Mouse (Mus musculus): Measurements from ENCODE around the gene Mn1.

The Mn1 gene

DNA sequence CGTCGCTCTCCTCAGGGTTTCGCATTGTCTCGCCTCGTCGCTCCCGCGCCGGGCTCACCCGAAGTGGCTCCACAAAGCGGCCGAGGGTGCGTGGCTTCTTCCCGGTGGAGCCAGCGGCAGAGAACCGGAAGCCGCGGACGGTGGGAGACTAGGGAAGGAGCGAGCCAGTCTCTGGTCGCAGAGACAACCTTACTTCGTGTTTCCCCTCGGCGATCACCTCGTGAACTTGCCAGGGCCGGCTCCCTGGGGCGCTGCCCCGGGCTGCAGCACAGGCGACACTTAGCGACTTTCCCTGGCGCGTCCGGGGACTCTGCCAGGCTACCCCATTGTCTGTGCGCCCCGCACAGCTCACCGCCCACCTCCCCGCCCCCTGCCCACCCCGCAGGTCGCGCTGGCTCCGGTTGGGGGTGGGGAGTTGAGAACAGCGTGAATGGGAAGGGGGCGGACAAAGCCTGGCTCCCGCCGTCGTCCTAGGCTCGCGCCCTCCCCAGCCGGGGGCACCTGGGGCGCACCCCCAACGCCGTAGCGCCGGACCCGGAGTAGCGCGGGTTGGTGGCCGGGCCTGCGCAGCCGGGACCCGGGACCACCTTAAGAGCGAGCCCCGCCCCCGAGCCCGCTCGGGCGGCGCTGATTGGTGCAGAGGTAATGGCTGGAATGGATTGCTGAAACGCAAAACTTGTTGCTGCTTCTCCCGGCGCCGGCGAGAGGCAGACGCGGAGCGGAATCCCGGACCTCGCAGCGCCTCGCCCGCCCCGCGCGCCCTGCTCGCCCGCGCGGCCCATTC is at the start of gene Mn1:
Gene Mn1, plus strand, starts transcription at position 772 of the 784 bp plus-strand sequence.
- DNase-seq = peak; percentile 23 to 33

DNA sequence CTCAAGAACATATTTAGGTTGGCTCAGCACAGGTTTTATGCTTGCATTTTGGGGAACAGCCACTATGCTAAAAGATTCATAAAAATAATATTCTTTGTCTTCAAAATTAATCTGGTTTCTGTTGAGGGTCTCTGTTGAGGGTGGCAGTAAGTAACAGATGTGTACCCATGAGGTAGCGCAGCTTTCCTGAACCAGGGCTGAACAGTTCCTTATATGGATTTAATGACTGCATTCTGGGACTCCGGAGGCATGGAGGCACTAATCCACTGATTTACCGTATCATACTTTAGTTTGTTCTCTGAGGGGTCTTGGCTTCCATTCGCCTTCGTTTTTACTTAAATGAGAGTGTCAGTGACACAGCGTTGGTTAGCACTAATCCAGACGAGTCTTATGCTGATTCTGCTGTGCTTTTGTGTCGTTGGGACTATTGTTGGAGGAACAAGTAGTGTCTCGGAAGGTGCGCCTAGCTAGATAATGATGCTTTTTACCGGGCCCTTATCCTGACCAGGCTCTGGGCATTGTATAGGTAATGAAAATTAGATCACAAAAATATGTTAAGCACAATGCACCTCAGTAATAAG is 49.1 kb upstream of the Mn1 start:
- DNase-seq = no peak

DNA sequence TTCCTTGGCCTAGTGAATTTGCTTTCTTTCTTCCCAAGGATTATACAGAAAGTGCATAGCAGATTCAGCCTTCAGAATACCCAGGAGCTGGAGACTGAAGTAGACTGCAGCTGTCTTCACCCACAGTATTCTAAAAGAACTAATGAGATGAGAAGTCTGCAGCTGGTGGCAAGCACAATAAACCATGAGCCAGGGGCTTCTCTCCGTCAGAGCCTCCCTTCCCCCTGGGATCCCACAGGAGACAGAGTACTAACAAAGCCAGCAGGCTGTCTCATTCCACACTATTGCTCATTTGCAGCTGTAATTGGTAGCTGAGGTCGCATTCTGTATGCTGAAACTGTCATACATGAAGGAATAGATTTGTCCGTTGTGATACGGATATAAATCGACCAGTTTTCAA is 48.6 kb upstream of the Mn1 start:
- DNase-seq = no peak

DNA sequence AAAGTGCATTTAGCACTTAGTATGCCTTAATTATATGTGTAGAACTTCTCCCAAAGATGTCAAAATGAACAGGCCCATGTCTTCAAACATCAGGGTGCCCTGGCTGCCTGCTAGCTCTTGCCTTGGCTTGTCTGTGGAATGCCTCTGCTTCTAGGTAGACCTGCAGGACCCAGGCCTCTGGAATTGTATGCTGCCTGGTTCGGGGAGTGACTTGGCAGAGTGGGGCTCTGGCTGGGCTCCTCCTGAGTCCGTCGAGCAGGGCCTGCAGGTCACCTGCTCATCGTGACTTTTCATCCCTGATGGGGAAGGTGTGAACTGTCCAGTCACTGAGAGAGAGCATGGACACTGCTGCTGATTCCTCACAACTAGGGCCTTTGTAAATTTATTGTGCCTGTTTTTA is 41.5 kb upstream of the Mn1 start:
- DNase-seq = no peak

DNA sequence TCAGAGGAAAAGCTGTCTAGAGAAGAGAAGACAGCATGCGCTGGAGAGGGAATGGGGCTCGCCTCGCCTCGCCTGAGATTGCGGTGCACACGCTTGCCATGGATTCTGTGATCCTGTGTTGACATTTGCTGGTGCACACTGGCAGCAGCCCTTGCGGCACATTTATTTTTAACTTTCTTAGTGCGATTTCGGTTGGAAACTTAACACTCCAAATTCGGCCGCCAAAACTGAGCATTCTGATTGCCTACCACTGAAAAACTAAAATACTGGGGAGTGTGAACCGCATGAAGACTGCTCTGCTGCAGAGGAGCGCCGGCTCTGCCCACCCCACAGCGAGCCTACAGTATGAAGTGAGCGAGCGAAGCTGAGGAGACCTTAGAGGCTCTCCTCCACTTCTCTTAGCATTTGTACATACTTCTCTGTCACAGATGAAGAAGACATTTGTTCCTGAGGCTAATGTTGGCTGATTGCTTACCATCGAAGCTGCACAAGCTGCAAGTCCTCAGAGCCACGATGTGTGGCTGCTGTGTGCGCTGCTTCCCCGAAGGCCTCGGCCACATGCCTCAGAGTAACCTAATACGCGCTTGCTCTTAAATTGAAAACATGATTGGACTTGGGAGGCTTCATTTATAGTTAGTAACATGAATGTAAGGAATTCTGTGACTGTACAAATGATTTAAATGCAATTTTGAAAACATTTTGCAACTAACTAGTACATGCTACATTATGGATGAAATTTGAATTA is 40.7 kb upstream of the Mn1 start:
- no peak for DNase-seq

DNA sequence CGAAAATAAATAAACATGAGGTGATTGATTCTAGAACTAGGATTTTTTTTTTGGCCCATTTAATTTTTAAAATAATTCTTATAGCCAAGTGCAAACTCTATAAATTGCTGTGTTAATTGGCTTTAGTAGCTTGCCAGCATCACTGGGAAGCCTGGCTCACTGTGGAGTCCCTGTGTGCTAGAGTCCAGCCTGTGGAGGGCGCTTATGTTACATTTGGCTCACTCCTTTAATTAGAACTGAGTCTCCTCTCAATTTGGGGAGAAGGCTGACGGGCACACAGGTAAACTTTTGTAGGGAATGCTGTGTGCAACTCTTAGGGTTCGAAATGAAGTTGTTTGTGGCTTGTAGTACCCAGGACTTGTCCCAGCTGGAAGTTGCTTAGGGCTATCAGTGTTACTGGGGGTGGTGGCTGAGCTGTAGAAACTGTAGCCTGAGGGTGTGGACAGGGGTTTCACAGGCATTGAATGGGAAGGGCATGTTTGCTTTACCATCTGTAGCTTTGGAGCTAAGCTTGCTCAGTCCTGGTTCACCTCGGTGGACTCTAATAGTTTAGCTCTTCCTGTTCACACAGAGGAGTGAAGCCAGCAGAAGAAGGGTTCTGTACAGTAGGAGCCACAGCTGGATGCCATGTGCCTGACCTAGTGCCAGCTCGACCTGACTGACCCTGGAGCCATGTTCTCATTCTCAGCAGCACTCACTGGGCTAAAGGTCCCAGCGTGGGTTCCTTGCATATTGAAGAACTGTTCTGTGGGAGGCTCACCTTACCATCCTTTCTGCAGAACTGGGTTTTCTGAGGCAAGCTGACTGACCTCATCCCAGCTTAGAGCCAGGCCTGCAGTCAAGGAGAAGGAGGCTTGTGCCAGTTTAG is 38.8 kb upstream of the Mn1 start:
- no peak for DNase-seq

DNA sequence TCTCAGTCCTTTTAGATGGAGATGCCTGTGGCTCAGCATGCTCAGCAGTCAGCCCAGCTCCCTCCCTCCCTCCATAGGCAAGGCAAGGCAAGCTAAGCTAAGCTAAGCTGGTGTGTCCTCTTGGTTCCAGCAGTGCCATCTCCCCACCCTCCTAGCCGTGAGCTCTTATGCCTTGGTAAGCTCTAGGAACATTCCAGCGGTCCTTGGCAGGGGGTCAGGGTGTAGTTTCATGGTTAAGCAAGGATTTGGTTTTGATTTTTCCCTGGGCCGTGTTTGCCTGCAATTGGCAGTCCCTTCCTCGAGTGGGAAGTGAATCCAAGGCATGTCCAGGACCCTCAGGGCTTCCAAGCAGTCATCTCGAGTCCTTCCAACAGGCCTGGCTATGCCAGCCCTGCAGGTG is 33.8 kb upstream of the Mn1 start:
- no peak for DNase-seq

DNA sequence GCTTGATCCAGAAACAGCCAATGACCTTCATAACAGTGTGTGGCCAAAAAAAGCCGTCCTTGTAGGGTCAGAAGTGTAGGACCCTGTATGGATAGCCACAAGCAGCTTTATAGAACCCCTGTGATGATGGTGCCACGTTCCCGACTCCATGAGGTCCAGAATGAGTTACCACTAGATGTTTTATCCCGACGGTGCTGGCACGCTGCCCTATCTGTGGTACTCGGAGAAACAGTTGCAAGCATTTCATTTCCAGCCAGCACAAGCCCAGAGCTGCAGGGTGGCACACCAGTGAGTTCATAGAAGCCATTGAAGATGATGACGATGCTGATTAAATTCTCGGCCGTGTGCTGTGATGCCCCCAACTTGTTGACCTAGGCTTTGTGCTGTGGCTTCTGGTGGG is 26.3 kb upstream of the Mn1 start:
- DNase-seq = no peak

DNA sequence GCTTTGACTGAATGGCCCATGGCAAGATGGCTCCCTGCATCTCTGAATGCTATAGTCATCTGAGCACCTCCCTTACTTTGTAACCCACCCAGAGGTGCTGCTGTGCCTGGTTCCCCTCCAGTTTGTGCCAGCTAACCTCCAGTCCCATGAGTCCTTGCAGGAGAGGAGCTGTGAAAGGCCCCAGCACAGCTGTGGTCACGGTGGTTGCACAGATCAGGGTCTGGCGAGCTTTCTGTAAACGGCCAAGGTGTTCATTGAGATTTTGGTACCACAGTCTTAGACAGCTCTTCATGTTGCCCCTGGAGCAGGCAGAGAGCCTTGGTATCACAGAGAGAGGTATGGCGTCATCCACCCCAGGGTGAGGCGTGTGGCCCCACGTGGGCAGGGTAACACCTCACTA is 25.7 kb upstream of the Mn1 start:
- no peak for DNase-seq

DNA sequence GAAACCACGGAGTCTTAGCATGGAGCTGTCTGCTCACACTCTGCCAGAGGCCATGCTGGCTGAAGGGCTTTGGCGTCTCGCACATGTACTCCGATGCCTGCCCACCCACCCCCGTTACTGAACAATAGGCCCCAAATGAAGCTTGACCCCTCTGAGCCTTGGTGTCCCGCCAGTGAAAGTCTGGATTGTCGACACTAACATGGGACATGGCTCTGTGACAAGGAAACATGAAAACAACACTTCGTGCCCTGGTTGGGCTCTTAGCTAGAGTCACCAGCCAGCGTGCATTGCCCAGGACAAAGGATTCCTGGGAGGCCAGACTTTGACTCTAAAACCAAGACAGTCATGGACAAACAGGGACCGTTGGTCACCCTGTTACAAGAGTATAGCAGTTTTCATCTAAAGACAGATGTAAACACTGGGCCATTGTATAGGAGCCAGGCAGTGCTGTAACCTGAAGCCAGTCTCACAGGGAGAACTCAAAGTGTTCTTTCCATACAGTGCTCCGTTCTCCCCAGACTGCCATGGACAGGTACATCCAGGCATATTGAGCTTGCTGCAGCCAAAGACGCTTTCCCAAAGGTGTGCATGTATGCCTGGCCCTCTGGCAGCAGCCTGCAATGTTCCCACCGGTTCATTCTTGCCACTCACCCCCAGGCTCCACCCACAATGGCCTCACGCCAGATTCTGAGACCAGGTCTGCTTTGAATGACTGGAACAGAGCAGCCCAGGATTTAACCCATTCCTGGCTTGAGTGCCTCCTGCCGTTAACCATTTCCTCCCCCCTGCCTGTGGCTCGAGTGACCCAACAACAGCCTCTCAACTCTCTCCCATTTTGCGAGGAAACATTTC is 23.6 kb upstream of the Mn1 start:
- peak; percentile 61 to 71 for DNase-seq

DNA sequence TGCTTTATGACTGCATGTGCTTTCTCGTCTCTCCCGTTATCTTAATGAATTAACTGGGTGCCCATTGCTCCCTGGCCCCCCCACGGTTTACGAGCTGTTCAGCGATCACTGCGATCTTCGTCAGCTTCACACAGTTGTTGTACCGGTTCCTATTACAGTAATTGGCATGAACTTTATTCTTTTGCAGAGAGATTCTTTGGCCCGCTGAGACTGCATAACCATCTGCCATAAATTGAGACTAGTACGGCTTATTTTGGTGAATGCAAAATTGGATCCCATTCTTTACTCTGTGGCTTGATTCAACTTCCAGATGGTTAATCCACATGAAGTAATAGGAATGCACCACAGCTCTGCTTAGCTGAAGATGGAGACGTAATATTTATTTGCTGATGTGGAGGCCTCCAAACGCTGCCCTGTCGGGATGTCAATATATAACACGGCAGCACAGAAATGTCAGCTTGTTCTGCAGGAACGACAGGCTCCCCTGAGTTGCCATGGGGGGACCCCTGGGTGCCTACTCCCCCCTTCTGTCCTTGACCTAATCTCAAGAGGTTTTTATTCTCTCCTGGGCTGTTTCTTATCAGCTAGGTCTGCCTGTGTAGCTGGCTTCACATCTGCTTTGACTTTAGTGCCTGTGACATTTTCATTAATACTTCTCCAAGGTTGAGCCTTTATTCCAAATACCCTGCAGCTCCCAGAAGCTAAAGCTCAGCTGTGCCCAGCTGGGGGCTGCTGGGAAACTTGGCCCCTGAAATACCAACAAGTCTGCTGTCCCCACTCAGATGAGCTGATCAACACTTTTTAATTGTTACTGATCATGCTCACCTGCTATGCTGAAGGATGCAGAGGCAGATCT is 22.7 kb upstream of the Mn1 start:
- peak; percentile 24 to 26 for DNase-seq

DNA sequence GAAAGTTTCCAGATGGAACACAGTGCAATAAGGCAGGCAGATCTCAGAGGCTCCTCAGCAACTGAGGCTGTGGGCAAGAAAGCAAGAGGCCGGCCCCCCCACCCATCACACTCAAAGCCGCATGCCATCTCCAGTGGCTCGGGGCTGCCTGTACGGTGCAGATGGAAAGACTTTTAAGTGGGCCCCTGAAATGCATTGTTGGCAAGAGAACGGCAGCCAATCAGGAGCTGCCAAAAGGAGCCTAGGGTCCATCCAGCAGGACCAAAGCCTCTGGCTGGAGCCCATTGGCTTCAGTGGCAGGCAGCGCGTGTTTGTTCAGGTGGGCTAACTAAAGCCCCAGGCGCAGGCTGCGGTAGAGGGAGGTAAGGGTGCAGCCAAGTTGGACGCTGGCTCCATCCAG is 21.4 kb upstream of the Mn1 start:
- no peak for DNase-seq

DNA sequence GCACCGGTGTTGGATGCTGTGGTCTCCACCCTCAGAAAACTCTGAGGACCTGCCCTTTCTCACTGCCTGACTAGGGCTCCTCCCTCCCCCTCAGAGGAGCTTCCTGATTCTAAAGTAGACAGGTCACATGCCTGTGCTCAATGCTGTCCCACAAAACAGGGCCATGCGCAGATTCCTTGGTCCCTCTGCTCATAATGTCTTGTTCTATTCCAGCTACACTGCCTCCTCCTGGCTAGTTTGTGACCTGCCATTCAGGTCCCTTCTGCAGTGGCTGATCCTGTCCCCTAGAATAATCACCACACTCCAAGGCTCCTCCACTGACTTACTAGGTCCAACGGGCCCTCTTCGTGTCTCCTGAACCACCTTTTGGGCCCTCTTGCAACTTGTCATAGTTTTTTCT is 21.0 kb upstream of the Mn1 start:
- DNase-seq = no peak

DNA sequence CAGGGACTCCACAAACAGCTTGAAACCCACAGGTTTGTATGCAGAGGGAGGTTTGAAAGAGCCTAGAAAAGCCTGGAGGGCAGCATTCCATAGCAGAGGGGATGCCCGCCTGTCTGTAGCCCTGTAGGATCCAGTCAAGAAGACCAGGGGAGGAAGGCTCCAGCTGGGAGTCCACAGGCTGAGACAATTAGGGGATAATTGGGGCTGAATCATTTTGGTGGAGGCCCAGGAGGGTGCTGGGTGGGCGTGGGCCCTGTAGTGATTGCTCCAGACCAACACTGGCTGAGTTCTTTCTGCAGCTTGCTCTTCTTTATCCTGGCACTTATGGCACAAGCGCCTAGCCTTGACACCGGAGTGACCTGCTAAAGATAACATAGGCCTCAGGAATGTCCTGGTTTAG is 18.7 kb upstream of the Mn1 start:
- DNase-seq = no peak

DNA sequence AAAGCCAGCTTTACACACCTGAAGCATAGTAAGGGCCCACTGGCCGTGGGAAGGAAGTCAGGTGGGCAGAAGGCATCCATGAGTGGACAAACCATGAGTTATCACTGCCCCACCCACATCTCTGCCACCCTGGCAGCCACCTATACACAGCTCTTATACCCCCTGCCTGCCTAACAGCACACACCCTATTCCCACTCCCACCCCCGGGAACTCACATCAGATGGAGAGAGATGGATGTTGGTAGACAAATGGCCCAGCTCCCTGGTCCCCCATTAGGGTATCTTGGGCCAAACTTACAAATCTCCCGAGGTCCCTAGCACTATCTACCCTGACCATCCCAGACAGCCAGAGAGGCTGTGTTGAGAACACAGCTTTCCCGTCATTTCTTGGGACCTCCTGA is 17.9 kb upstream of the Mn1 start:
- no peak for DNase-seq

DNA sequence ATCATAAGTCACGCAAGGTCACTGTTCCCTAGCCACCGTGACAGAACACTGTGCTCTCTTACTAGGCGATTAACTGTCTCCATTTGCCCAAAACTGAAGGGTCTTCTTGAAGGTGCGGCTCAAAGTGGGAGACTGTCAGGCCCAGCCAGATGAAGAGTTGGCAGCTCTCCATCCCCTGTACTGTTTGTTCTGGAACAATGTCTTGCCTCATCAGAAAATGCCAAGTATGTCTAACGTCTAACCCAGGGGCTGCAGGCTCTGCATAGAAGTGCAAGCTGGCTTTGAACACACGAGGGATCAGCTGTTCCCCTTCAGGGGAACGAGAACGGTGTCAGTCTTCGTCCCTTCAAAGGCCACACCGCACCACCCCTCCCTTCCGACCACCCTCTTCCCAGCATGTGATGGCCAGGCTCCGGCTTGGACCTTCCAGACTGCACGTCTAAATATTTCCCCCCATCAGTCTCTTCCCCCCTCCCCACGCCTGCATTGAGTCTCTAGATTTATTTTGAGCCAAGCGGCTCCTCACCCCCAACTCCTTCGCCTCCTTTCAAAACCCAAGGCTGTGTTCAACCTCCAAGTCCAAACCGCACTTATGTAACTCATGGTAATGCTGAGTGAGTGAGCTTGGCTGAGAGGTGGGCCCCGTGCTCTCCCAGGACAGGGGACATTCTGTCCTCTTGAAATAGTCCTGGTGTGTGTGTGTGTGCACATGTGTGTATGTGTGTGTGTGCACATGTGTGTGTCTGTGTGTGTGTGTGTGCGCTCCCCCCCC is 15.1 kb upstream of the Mn1 start:
- no peak for DNase-seq

DNA sequence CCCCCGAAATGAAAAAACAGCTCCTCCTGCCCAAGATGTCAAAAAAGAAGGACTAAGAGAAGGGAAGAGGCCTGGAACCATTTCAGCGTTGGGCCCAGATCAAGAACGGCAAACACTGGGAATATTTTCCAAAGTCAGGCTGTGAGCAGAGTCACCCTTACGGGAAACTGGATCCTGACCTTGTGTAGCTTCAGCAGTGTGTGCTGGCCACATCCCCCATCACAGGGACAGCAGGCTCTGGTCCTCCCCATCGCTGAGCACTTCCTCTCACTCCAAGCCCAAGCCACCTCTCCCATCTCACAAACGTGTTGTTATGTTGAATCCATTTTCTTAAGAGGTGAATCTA is 14.5 kb upstream of the Mn1 start:
- no peak for DNase-seq

DNA sequence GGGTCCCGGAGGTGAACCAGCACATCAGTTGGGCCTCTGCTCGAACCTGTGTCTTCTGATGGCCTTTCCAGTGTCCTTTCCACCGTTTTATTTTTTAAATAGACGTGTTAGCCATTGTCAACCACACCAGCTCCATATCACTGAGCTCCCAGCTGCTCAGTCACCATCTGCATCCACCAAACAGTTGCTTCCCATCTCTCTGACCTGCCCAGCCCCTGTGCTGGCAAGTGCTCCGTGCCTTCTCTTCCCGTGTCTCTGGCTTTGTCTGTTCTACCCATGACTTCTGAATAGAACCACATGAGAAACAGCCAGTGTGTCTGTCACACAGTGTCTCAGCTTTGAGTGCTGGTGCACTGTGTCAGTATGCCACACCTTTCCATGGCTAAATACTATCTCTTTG is 12.4 kb upstream of the Mn1 start:
- DNase-seq = no peak

DNA sequence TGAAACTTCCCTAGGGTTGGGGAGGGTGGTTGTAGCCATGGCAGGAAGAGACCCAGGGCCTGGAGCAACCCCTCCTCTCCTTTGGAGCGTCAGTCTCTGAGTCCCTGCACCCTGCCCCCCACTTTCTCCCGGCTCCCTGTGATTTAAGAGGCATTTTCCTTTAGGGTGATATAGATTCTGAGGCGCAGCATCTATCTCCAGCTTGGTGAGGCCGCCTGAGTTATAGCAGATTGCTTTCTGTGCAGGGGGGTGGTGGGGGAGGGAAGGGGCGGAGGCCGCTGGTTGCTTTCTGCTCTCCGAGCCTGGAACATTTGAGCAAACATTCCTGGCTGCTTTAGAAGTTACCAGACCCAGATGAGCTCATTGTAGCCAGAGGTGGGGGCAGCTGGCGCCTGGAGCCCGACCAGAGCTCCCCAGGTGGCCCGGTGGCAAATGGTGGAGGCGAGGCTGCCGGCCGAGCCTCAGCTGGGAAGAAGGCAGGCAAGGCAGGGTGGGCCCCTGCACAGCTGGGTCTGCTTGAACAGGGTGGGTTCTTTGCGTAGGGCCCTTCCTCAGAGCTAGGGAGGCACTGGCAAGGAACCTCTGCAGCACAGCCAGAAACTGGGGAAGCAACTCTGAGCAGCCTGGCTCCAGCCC is 8.6 kb upstream of the Mn1 start:
- no peak for DNase-seq

Data from cerebellum, adult 18-20 months (tissue).